Mouse (Mus musculus) liver, adult 2 months (tissue): Measurements from ENCODE around the gene Arhgap35. TPM values are rescaled to one million over a fixed set of nuclear protein-coding genes. Genes with fewer than 3 reads are reported as not detected.
A peak's percentile ranks its signal among the peaks of the same experiment; 100 is the strongest.

ENCODE experiments used
- DNase-seq: peaks from one replicate; pipeline ENCODE4 v3.0.0-alpha.2; 2011; ENCODE audit warnings: low read depth, low spot score; ENCODE audit errors: extremely low read depth
- H3K27ac ChIP-seq: fragments of 200-500 bp; replicated peaks from 2 replicates; pipeline ENCODE4 v1.5.1; 2012; ENCODE audit warnings: low read depth, mild to moderate bottlenecking, control low read depth, inconsistent platforms, low read length; ENCODE audit not compliant: insufficient read depth
- H3K27me3 ChIP-seq: fragments of 200-500 bp; 2 replicates; pipeline ENCODE4 v1.6.1; 2012; ENCODE audit warnings: mild to moderate bottlenecking, moderate library complexity, low read length, inconsistent platforms; ENCODE audit not compliant: control insufficient read depth, insufficient read depth
- H3K36me3 ChIP-seq: fragments of 200-500 bp; 2 replicates; pipeline ENCODE4 v1.6.1; 2012; ENCODE audit warnings: low read length, inconsistent platforms; ENCODE audit not compliant: control insufficient read depth, insufficient read depth
- H3K4me1 ChIP-seq: fragments of 200-500 bp; 2 replicates; pipeline ENCODE4 v1.6.1; 2011; ENCODE audit warnings: low read length; ENCODE audit not compliant: control insufficient read depth, insufficient read depth
- H3K4me3 ChIP-seq: fragments of 200-500 bp; 2 replicates; pipeline ENCODE4 v1.5.1; 2011; ENCODE audit warnings: low read depth, mild to moderate bottlenecking, control low read depth, low read length, moderate library complexity; ENCODE audit not compliant: insufficient read depth
- H3K79me2 ChIP-seq: fragments of 200-500 bp; 2 replicates; pipeline ENCODE4 v1.6.1; 2012; ENCODE audit warnings: inconsistent platforms, mild to moderate bottlenecking, low read length, moderate library complexity; ENCODE audit not compliant: control insufficient read depth, insufficient read depth
- H3K9ac ChIP-seq: fragments of 200-500 bp; 2 replicates; pipeline ENCODE4 v1.6.1; 2012; ENCODE audit warnings: low read depth, mild to moderate bottlenecking, control low read depth, inconsistent platforms, low read length
- CTCF ChIP-seq: fragments of 200-500 bp; IDR thresholded peaks from 2 replicates; pipeline ENCODE4 v1.5.1; 2011; ENCODE audit warnings: low read depth, low read length, control low read depth
- POLR2A ChIP-seq: fragments of 200-500 bp; IDR thresholded peaks from 2 replicates; pipeline ENCODE4 v1.6.1; 2011; ENCODE audit warnings: low read length, control low read depth; ENCODE audit not compliant: insufficient read depth; ENCODE audit errors: extremely low read depth
- WGBS: fragments of 180-500 bp; shearing (Covaris S2); methylation state at CpG from one replicate; pipeline ENCODE4 v1.1.7; 2018; 5-methylcytosine and 5-hydroxymethylcytosine counted together
- polyA plus RNA-seq: library from polyadenylated mRNA; depleted of rRNA; stranded (reverse); fragments of >200 nt; gene quantifications from 2 replicates; pipeline ENCODE4 v1.2.3, GENCODE M21; 2012
- total RNA-seq: library from RNA; depleted of rRNA; stranded (reverse); fragments of >200 nt; gene quantifications from 2 replicates; pipeline ENCODE4 v1.2.3, GENCODE M21; 2014

Gene Arhgap35
- total and polyA plus RNA-seq, 2 experiments, result 22.2 to 30.4 TPM

DNA sequence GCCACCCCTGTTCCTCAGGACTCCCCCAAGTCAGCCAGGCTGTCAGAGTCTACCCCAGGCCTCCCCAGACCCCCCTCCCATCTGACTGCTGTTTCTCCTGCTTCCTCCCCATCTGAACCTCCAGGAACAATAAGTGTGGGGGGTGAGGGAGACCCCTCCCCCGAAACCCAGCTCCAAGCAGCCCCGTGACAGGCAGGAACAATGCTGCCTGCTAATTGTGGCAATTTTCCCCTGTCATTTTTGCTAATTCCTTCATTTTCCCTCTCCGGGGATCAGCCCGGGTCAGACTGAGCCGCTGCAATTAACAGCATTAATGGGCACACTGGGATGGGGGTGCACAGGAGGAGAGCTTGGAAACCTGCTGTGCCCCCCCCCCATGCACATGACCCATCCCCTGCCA is 146.7 kb downstream of the Arhgap35 start:
- no peaks in the 10 kb centered on the region for H3K79me2 ChIP-seq
- H3K4me3 ChIP-seq, result no peak overlapping the region
- H3K9ac ChIP-seq, result no peak overlapping the region
- no peaks in the 10 kb centered on the region for H3K4me1 ChIP-seq
- WGBS, result 48% methylated on average over 5 of the region's 5 CpGs
- no peak for DNase-seq
- no peak overlapping the region for H3K27ac ChIP-seq
- no peaks in the 10 kb centered on the region for H3K27me3 ChIP-seq
- no peaks in the 10 kb centered on the region for H3K36me3 ChIP-seq
- no peak for TF ChIP-seq CTCF
- no peak for TF ChIP-seq POLR2A

DNA sequence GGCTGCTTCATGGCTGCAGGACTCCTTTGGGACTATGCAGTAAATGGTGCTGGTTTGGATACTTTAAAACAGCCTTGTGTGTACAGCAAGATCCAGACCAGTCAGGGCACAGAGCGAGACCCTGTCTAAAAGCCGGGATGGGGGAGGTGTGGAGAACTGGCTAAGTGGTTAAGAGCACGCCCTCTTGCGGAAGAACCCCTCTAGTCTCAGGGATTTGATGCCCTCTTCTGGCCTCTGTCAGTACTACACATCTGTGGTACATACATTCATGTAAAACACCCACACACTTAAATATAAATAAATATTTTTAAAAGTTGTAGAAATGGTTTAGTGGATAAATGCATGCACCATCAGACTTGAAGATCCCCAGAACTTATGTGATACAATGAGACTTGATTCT is 148.2 kb downstream of the Arhgap35 start:
- no peak overlapping the region for H3K9ac ChIP-seq
- H3K36me3 ChIP-seq, result no peaks in the 10 kb centered on the region
- H3K79me2 ChIP-seq, result no peaks in the 10 kb centered on the region
- no peaks in the 10 kb centered on the region for H3K27me3 ChIP-seq
- H3K4me3 ChIP-seq, result no peak overlapping the region
- H3K4me1 ChIP-seq, result no peaks in the 10 kb centered on the region
- DNase-seq, result peak; percentile 31
- 69% methylated on average over 4 of the region's 4 CpGs for WGBS
- no peak overlapping the region for H3K27ac ChIP-seq
- TF ChIP-seq CTCF, result peak; percentile 36; the same call in 1 of the 2 replicates
- TF ChIP-seq POLR2A, result no peak

DNA sequence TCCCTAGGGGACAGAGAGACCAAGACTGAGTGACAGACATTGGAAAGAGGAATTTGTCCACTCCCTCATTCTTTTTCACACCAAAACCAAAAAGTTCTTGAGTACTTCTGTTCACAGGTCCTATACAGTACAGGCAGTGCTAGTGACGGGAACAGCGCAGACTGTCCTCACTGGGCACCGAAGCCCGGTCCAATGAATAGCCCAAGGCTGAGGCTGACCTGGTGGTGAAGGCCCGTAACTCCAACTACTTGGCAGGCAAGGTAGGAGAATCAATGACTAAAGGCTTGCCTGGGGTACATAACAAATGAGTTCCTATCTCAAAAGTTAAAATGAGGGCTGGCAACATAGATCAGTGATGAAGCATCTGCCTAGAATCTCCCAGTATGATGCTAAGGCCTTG is 149.2 kb downstream of the Arhgap35 start:
- no peak for TF ChIP-seq CTCF
- no peak for TF ChIP-seq POLR2A
- no peaks in the 10 kb centered on the region for H3K4me1 ChIP-seq
- H3K79me2 ChIP-seq, result no peaks in the 10 kb centered on the region
- H3K36me3 ChIP-seq, result no peaks in the 10 kb centered on the region
- 91% methylated on average over 5 of the region's 5 CpGs for WGBS
- DNase-seq, result no peak
- no peak overlapping the region for H3K4me3 ChIP-seq
- H3K9ac ChIP-seq, result no peak overlapping the region
- H3K27ac ChIP-seq, result no peak overlapping the region
- no peaks in the 10 kb centered on the region for H3K27me3 ChIP-seq

DNA sequence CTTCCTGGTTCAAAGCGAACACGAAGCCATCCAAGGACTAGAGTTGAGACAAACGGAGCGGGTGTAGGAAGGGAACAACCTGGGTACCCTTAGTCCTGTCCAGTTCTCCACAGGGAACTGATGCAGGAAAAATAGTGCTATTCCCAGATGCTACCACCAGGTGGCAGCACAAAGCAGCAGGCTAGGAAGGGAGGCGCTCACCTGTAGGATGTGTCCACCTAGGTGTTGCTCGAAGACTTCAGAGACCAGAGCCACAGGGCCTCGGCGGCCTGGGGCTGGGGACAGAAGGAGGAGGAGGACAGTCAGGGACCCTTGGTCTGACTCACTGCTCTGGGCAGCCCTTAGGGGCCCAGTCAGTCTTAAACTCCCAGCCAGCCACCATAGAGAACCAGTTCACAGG is 149.6 kb downstream of the Arhgap35 start:
- Histone ChIP-seq H3K79me2 (no peaks in the 10 kb centered on the region), H3K4me3 (no peak overlapping the region), H3K9ac (no peak overlapping the region), H3K36me3 (no peaks in the 10 kb centered on the region), H3K4me1 (no peaks in the 10 kb centered on the region), H3K27me3 (no peaks in the 10 kb centered on the region), H3K27ac (no peak overlapping the region)
- peak; percentile 52 for DNase-seq
- no peak for TF ChIP-seq POLR2A
- TF ChIP-seq CTCF, result peak; percentile 89
- 1% methylated on average over 8 of the region's 8 CpGs for WGBS

DNA sequence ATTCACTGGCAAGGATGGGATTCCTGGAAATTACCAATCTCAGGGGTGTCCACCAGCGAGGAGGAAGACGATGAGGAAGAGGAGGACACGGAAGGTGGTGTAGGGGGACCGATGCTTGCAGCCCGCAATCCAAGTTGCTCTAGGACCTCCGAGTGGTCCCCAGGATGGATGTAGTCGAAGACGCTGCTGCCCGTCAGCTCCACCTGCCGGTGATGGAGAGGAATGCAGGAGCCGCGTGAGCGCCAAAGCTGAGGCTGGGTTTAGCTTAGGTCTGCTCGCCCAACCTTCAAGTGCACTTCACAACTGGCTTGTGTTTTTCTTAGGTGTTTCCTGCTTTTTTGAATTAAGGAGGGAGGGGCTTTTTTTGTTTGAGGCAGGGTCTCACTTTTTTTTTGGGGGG is 151.6 kb downstream of the Arhgap35 start:
- DNase-seq, result peak; percentile 32
- Histone ChIP-seq H3K27ac (no peak overlapping the region), H3K9ac (no peak overlapping the region), H3K4me1 (no peaks in the 10 kb centered on the region), H3K4me3 (no peak overlapping the region), H3K36me3 (no peaks in the 10 kb centered on the region), H3K79me2 (no peaks in the 10 kb centered on the region), H3K27me3 (no peaks in the 10 kb centered on the region)
- TF ChIP-seq CTCF, result peak; percentile 98
- no peak for TF ChIP-seq POLR2A
- 2% methylated on average over 14 of the region's 14 CpGs for WGBS

DNA sequence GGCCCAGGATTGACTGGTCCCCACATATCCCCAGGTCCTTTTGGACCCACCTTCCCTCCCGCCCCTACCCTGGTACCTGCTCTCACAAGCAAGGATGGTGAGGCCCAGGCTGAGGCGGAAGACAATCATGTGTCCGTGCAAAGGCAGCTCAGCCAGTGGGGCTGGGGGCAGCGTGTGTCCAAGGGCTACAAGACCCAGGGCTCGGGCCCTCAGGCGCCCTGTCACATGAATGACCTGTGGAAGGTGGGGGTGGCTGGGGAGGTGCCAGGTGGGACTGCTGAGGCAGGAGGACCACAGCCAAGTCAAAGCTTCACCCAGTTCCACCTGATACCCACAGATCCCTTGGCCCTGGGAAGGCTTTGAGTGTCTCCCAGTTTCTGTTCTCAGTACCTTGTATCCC is 153.1 kb downstream of the Arhgap35 start:
- DNase-seq, result no peak
- TF ChIP-seq POLR2A (no peak), CTCF (no peak)
- Histone ChIP-seq H3K27ac (no peak overlapping the region), H3K36me3 (no peaks in the 10 kb centered on the region), H3K9ac (no peak overlapping the region), H3K27me3 (no peaks in the 10 kb centered on the region), H3K4me3 (no peak overlapping the region), H3K4me1 (no peaks in the 10 kb centered on the region), H3K79me2 (no peaks in the 10 kb centered on the region)
- 79% methylated on average over 6 of the region's 6 CpGs for WGBS
